Mouse (Mus musculus) cerebellum, adult 2 months (tissue): Measurements from ENCODE around the gene Mkrn2os. TPM values are rescaled to one million over a fixed set of nuclear protein-coding genes. Genes with fewer than 3 reads are reported as not detected.

Experiments
- DNase-seq, 2 experiments: peaks; one replicate each; pipeline ENCODE4 v3.0.0; 2021
- H3K27ac ChIP-seq: fragments of 200-500 bp; 2 replicates; pipeline ENCODE4 v1.5.1; 2012; ENCODE audit warnings: low read length, control low read depth, inconsistent platforms; ENCODE audit not compliant: insufficient read depth
- H3K27me3 ChIP-seq: fragments of 200-500 bp; 2 replicates; pipeline ENCODE4 v1.6.1; 2012; ENCODE audit warnings: inconsistent platforms, mild to moderate bottlenecking, low read length, moderate library complexity; ENCODE audit not compliant: control insufficient read depth, insufficient read depth
- H3K4me1 ChIP-seq: fragments of 200-500 bp; 2 replicates; pipeline ENCODE4 v1.6.1; 2011; ENCODE audit warnings: low read length; ENCODE audit not compliant: control insufficient read depth, insufficient read depth
- H3K4me3 ChIP-seq: fragments of 200-500 bp; replicated peaks from 2 replicates; pipeline ENCODE3; 2011; ENCODE audit warnings: mild to moderate bottlenecking, low read depth, low read length, control low read depth; ENCODE audit not compliant: insufficient read depth
- CTCF ChIP-seq: fragments of 200-500 bp; IDR thresholded peaks from 2 replicates; pipeline ENCODE4 v1.5.1; 2011; ENCODE audit warnings: low read depth, mild to moderate bottlenecking, control low read depth, low read length, moderate library complexity, borderline replicate concordance; ENCODE audit not compliant: insufficient read depth
- POLR2A ChIP-seq: fragments of 200-500 bp; IDR thresholded peaks from 2 replicates; pipeline ENCODE4 v1.6.1; 2011; ENCODE audit warnings: low read length, control low read depth, borderline replicate concordance; ENCODE audit not compliant: insufficient read depth
- WGBS: fragments of 180-500 bp; shearing (Covaris S2); methylation state at CpG from one replicate; pipeline ENCODE4 v1.1.7; 2018; 5-methylcytosine and 5-hydroxymethylcytosine counted together
- polyA plus RNA-seq: library from polyadenylated mRNA; depleted of rRNA; stranded (reverse); fragments of >200 nt; gene quantifications from 2 replicates; pipeline ENCODE4 v1.2.3, GENCODE M21; 2012

Mkrn2os gene
- polyA plus RNA-seq, 1 experiment, result 0.15 TPM

DNA sequence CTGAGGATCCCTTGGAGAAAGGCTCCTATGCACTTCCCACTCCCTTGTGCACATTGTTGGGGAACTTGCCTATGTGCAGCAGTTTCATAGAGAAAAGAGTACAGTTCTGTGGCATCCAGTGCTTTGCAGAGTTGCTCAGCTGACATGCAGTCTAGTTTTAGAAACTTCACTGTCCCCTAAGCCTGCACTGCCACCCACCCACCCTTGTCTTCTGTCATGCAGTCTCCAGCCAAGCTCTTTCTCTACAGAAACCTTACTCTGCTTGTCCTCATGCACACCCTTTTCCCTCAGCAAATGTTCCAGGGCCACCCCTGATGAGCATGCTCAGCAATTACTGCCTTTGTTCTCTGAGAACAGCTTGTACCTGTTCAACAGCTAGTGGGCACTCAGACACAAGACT lies 21.4 kb upstream of the Mkrn2os start:
- Histone ChIP-seq H3K27me3 (no peaks in the 10 kb centered on the region), H3K27ac (peak overlapping the region; percentile 24; the same call in 1 of the 2 replicates), H3K4me3 (no peak overlapping the region), H3K4me1 (peaks cover 7% of the 10 kb centered on the region)
- DNase-seq, result no peak
- TF ChIP-seq POLR2A, result no peak

DNA sequence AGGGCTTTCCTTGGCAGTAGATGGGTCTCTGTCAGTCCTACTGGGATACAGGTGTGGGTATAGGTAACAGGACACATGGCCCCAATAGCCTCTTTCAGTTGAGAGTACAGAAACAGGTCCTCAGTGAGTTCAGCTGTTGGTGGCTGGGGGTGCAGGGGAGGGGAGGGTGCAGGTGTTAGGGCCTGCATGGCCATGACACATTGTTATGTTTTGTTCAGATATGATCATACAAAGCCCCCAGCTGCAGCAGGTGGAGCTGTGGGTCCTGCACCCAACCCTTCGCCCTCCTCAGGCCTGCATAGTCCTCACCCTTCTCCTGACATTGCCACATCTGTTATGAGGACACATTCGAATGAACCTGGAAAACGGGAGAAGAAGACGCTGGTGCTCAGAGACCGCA lies 17.9 kb upstream of the Mkrn2os start:
- no peak for DNase-seq
- Histone ChIP-seq H3K4me1 (peaks cover 15% of the 10 kb centered on the region), H3K27me3 (no peaks in the 10 kb centered on the region), H3K4me3 (no peak overlapping the region), H3K27ac (no peak overlapping the region)
- TF ChIP-seq CTCF (no peak), POLR2A (no peak)
- 90% methylated on average over 5 of the region's 5 CpGs for WGBS

DNA sequence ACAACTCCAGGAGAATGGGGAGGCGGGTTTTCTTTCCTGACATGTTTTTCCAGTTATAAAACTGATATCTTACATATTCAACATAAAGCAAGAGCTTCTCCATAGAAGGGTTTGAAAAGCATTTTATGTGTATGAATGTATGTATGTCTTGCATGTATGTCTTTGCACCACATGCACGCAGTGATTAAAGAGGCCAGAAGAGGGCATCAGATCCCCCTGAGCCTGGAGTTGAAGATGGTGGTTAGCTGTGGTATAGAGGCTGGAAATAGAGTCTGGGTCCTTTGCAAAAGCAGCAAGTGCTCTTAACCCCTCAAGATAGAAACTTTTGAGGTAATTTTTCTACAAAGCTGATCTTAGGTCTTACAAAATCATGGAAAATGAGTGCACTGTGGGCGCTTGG lies 16.7 kb upstream of the Mkrn2os start:
- TF ChIP-seq POLR2A, result no peak
- peak; percentile 30; the same call in 1 of the 2 replicates for TF ChIP-seq CTCF
- no peaks in the 10 kb centered on the region for H3K27me3 ChIP-seq
- H3K4me1 ChIP-seq, result peaks cover 18% of the 10 kb centered on the region
- no peak overlapping the region for H3K27ac ChIP-seq
- H3K4me3 ChIP-seq, result no peak overlapping the region
- 78% methylated on average over 3 of the region's 3 CpGs for WGBS
- no peak for DNase-seq

DNA sequence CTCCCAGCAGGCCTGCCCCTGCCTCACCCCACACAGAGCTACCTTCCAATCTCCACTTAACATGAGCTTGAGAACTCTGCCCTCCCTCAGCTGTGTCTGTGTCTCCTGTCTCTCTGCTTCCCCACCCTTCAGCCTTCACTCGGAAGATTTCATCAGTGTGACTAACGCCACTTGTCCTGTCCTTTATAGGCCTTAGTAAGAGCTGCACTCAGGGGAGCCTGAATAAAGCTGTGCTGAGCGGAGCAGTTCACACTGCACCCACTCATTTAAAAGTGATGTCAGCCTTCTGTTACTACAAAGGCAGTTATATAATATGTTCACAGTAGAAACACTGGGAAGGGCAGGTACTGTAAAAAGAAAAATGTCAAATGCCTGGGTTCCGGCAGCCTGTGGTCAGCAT lies 15.1 kb upstream of the Mkrn2os start:
- H3K4me1 ChIP-seq, result peaks cover 21% of the 10 kb centered on the region
- peak overlapping the region; percentile 58 for H3K27ac ChIP-seq
- 14% methylated on average over 4 of the region's 4 CpGs for WGBS
- DNase-seq, result peak; percentile 44 to 51
- no peak overlapping the region for H3K4me3 ChIP-seq
- TF ChIP-seq CTCF (no peak), POLR2A (no peak)
- H3K27me3 ChIP-seq, result no peaks in the 10 kb centered on the region

DNA sequence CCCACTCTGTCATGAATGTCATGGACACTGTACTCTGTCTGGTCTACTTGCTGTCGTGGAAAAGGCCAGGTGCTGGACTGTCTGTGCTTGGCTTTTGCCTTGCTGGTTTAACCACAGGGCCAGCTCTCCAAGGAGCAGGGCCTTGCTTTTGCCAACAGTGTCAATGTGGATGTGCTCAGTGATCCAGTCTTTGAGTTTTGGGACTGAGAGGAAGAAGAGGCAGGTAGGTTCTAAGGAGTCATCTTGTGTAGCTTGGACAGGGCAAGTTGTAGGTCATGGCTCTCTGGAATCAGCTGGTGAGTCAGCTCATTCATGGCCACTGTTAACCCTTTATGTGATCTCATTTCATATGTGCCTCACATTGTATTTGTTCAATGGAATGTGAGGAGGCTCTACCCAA lies 14.1 kb upstream of the Mkrn2os start:
- TF ChIP-seq POLR2A (no peak), CTCF (no peak)
- peak overlapping the region; percentile 24; the same call in 1 of the 2 replicates for H3K27ac ChIP-seq
- no peak overlapping the region for H3K4me3 ChIP-seq
- peaks cover 21% of the 10 kb centered on the region for H3K4me1 ChIP-seq
- no peak for DNase-seq
- H3K27me3 ChIP-seq, result no peaks in the 10 kb centered on the region
- 16% methylated on average over 1 of the region's 1 CpGs for WGBS

DNA sequence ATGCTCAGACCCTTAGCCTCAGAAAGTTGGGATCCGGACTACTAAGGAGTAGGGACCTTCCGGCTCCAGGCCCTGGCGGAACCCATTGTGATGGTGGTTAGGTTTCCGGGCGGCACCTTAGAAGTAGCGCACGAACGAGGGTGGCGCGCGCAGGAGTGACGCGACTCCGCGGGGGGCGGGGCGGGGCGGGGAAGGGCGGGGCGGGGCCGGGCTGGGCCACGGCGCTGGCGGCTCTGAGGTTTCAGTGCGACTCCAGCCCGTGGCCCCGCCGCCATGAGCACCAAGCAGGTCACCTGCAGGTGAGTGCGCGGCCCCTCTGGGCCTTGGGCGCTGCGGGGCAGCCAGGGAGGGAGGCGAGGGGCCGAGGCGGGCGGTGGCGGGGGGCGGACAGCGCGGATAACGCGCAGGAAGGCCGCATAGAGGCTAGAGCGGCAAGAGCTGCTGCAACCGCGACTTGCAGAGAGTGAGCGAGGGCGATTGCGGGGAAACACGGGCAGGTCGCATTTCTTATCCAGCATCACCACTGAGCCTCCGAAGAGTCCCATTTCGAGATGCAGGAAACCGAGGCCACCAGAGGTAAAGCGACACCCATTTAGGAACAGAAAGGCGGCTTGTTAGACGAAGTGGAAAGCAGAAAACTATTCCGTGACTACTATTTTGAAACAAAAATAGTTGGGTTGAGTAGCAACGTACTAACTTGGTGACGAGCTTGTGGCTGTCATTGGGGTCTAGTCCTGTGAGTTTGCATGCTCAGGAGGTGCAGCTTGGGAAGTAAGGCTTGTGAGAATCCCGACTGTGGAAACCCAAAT lies 9.5 kb upstream of the Mkrn2os start, which contains the start of gene Mkrn2:
Gene Mkrn2, plus strand, starts transcription at position 188 of the 809 bp plus-strand sequence.
- Histone ChIP-seq H3K4me1 (peaks cover 16% of the 10 kb centered on the region), H3K4me3 (peak within 1 kb of the TSS; percentile 88), H3K27ac (no peak within 1 kb of the TSS), H3K27me3 (no peaks in the 10 kb centered on the region)
- under 1% methylated on average over 60 of the region's 61 CpGs for WGBS
- TF ChIP-seq POLR2A (peak; percentile 69), CTCF (no peak)
- DNase-seq, result peak; percentile 83 to 88

DNA sequence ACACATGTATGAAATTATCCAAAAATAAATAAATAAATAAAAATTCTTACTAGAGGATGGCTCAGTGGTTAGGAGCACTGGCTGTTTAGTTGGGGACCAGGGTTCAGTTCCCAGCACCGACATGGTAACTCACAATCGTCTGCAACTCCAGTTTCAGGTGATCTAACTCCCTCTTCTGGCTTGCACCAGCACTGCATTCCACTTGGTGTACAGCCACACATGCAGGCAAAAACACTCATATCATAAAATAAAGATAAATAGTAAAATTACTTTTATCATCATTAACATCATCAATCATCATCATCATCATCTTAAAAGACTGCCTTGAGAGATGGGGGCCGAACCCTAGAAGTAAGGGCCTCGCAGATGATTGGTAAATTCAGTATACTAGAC lies 8.9 kb upstream of the Mkrn2os start:
- 64% methylated on average over 4 of the region's 4 CpGs for WGBS
- H3K4me3 ChIP-seq, result peak overlapping the region; percentile 48
- TF ChIP-seq CTCF (no peak), POLR2A (no peak)
- peak in 1 of 2 experiments; percentile 40 for DNase-seq
- no peaks in the 10 kb centered on the region for H3K27me3 ChIP-seq
- H3K27ac ChIP-seq, result no peak overlapping the region
- H3K4me1 ChIP-seq, result peaks cover 14% of the 10 kb centered on the region

DNA sequence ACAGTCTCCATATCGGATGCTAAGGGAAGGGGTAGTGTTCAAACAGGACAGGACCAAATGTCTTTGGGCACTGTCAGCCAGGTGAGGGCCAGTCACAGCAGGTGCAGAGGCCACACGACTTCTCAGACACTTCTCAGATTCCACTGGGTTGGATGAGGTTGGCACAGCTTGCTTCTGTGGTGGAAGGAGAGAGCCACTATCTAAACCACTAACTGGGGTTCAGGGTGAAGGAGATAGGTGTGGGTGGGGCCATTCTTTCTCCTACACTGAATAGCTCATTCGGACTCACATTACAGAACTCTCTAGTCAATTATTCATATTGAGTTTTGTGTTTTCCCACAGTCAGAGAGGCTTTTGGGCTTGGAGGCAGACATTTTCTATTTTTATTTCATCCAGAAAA lies 3.3 kb upstream of the Mkrn2os start:
- DNase-seq, result no peak
- TF ChIP-seq POLR2A, result no peak
- no peak for TF ChIP-seq CTCF
- no peak overlapping the region for H3K27ac ChIP-seq
- H3K4me1 ChIP-seq, result no peaks in the 10 kb centered on the region
- H3K4me3 ChIP-seq, result no peak overlapping the region
- no peaks in the 10 kb centered on the region for H3K27me3 ChIP-seq
- 66% methylated on average over 3 of the region's 3 CpGs for WGBS
